Mouse (Mus musculus): ENCODE measurements around the gene Olfr1204. TPM values are rescaled to one million over a fixed set of nuclear protein-coding genes. Genes with fewer than 3 reads are reported as not detected.

Olfr1204 gene
- not detected in 2 replicates for polyA plus RNA-seq (2015; fragmentation: Nextera tagmentation; extraction: Ambion mirVana)

DNA sequence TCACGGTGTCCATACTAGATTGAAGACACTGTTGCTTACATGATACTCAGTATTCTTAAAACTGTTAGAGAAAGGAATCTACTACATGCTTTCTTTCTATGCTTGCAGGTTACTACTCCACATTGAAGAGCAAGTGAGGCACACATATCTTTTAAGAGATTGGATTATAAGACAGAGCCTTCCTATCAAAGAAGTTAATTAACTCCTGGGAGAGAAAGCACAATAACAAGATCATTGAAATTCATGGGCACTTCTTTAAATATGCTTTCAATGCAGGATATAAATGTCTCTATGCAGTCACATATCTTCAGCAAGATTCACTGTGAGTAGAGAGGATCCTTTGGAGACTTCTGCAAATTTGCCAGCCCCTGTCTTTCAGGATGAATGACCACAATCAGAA lies at the start of gene Olfr1204:
Gene Olfr1204, plus strand, starts transcription at position 301 of the 400 bp plus-strand sequence.
- H3K9ac ChIP-seq (ENCODE audit: low read depth, low read length), result no peak within 1 kb of the TSS
- ATAC-seq, result no peak
- H3K4me1 ChIP-seq (ENCODE audit: control insufficient read depth, insufficient read depth, low read length), result no peaks in the 10 kb centered on the region
- H3K4me3 ChIP-seq (ENCODE audit: low read depth, low read length), result no peak within 1 kb of the TSS
- no peak within 1 kb of the TSS for H3K4me2 ChIP-seq (ENCODE audit: low read length)
- H3K27ac ChIP-seq (ENCODE audit: low read length), result no peak within 1 kb of the TSS
- no peaks in the 10 kb centered on the region for H3K36me3 ChIP-seq (ENCODE audit: control insufficient read depth, insufficient read depth, low read length)
- no peaks in the 10 kb centered on the region for H3K27me3 ChIP-seq (ENCODE audit: control insufficient read depth, insufficient read depth, low read depth, low read length)
- WGBS, result 91% methylated on average over 1 of the region's 1 CpGs
- H3K9me3 ChIP-seq (replicated peaks; ENCODE audit: control insufficient read depth, low read length, poor library complexity, severe bottlenecking), result no peaks in the 10 kb centered on the region

DNA sequence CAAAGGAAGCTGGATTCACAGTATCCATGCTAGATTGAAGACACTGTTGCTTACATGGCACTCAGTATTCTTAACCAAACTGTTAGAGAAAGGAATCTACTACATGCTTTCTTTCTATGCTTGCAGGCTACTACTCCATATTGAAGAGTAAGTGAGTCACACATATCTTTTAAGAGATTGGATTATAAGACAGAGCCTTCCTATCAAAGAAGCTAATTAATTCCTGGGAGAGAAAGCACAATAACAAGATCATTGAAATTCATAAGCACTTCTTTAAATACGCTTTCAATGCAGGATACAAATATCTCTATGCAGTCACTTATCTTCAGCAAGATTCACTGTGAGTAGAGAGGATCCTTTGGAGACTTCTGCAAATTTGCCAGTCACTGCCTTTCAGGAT lies 34.9 kb upstream of the Olfr1204 start, which contains the start of gene Olfr1202:
Gene Olfr1202, plus strand, starts transcription at position 301 of the 400 bp plus-strand sequence.
- Histone ChIP-seq H3K9me3 (replicated peaks; ENCODE audit: control insufficient read depth, low read length, poor library complexity, severe bottlenecking) (no peaks in the 10 kb centered on the region), H3K4me3 (ENCODE audit: low read depth, low read length) (no peak within 1 kb of the TSS), H3K27me3 (ENCODE audit: control insufficient read depth, insufficient read depth, low read depth, low read length) (no peaks in the 10 kb centered on the region), H3K9ac (ENCODE audit: low read depth, low read length) (no peak within 1 kb of the TSS), H3K27ac (ENCODE audit: low read length) (no peak within 1 kb of the TSS), H3K36me3 (ENCODE audit: control insufficient read depth, insufficient read depth, low read length) (no peaks in the 10 kb centered on the region), H3K4me1 (ENCODE audit: control insufficient read depth, insufficient read depth, low read length) (no peaks in the 10 kb centered on the region), H3K4me2 (ENCODE audit: low read length) (no peak within 1 kb of the TSS)
- no peak for ATAC-seq
- WGBS, result 80% methylated on average over 1 of the region's 1 CpGs

- Histone ChIP-seq H3K9ac (ENCODE audit: low read depth, low read length) (no peak within 1 kb of the TSS), H3K27me3 (ENCODE audit: control insufficient read depth, insufficient read depth, low read depth, low read length) (no peaks in the 10 kb centered on the region), H3K9me3 (replicated peaks; ENCODE audit: control insufficient read depth, low read length, poor library complexity, severe bottlenecking) (no peaks in the 10 kb centered on the region), H3K36me3 (ENCODE audit: control insufficient read depth, insufficient read depth, low read length) (no peaks in the 10 kb centered on the region), H3K4me1 (ENCODE audit: control insufficient read depth, insufficient read depth, low read length) (no peaks in the 10 kb centered on the region), H3K4me2 (ENCODE audit: low read length) (no peak within 1 kb of the TSS), H3K27ac (ENCODE audit: low read length) (no peak within 1 kb of the TSS), H3K4me3 (ENCODE audit: low read depth, low read length) (no peak within 1 kb of the TSS)
- no peak for ATAC-seq
- WGBS, result 93% methylated on average over 2 of the region's 2 CpGs
Observed at GRCm38 (mm10) chr2:88829437-88829836, 19.7 kb upstream of the Olfr1204 start, which contains the start of gene Olfr1205. TSS of gene Olfr1205 (plus strand) at chr2:88829737.

DNA sequence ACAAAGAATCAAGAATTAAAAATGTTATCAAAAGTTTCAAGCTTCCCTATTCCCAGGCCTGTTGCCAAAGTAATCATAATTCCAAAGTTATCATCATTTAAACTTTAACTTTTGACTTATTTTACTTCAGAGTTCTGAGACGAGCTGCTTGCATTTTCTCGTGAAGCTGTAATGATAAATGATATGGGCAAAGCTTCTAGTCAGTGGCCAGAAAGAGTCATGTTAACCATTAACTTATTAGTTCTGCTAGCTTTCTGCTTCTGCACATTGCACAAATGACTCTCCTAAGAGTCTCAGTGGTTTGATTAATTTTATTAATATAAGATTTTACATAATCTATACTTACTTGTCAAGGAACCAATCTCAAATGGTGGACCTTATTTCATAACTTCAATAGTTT lies 10.6 kb upstream of the Olfr1204 start:
- ATAC-seq, result no peak
- no peaks in the 10 kb centered on the region for H3K4me1 ChIP-seq (ENCODE audit: control insufficient read depth, insufficient read depth, low read length)
- no peak overlapping the region for H3K27ac ChIP-seq (ENCODE audit: low read length)
- H3K27me3 ChIP-seq (ENCODE audit: control insufficient read depth, insufficient read depth, low read depth, low read length), result no peaks in the 10 kb centered on the region
- no peaks in the 10 kb centered on the region for H3K9me3 ChIP-seq (replicated peaks; ENCODE audit: control insufficient read depth, low read length, poor library complexity, severe bottlenecking)
- H3K4me3 ChIP-seq (ENCODE audit: low read depth, low read length), result no peak overlapping the region
- 86% methylated on average over 2 of the region's 2 CpGs for WGBS
- H3K4me2 ChIP-seq (ENCODE audit: low read length), result no peak overlapping the region
- H3K9ac ChIP-seq (ENCODE audit: low read depth, low read length), result no peak overlapping the region
- H3K36me3 ChIP-seq (ENCODE audit: control insufficient read depth, insufficient read depth, low read length), result no peaks in the 10 kb centered on the region

- ATAC-seq, result no peak
- H3K27me3 ChIP-seq (ENCODE audit: control insufficient read depth, insufficient read depth, low read depth, low read length), result no peaks in the 10 kb centered on the region
- WGBS, result 90% methylated on average over 2 of the region's 2 CpGs
- H3K4me3 ChIP-seq (ENCODE audit: low read depth, low read length), result no peak within 1 kb of the TSS
- H3K9ac ChIP-seq (ENCODE audit: low read depth, low read length), result no peak within 1 kb of the TSS
- H3K4me1 ChIP-seq (ENCODE audit: control insufficient read depth, insufficient read depth, low read length), result no peaks in the 10 kb centered on the region
- no peaks in the 10 kb centered on the region for H3K36me3 ChIP-seq (ENCODE audit: control insufficient read depth, insufficient read depth, low read length)
- H3K9me3 ChIP-seq (replicated peaks; ENCODE audit: control insufficient read depth, low read length, poor library complexity, severe bottlenecking), result no peaks in the 10 kb centered on the region
- no peak within 1 kb of the TSS for H3K4me2 ChIP-seq (ENCODE audit: low read length)
- no peak within 1 kb of the TSS for H3K27ac ChIP-seq (ENCODE audit: low read length)
Observed at GRCm38 (mm10) chr2:88862931-88863330, 13.8 kb downstream of the Olfr1204 start, which contains the start of gene Olfr1206. TSS of gene Olfr1206 (plus strand) at chr2:88863231.

DNA sequence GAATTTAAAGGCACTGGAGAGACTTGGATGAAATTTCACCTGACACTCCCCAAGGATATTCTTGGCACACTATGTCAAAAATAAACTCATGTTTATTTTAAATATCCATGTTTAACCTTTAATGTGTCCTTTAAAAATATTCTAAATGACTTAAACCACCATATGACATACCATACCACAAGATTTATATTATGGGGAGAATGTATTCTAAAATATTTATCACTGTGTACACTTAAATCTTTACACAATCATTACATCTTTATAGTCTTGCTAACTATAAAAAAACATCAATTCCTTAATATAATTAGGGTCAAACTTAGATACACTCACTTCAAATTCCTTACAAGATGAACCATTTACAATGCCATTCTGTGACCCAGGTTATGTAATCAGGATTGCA lies 53.1 kb downstream of the Olfr1204 start, which contains the start of gene Olfr1208:
Gene Olfr1208, minus strand, starts transcription at position 101 of the 400 bp plus-strand sequence.
- Histone ChIP-seq H3K4me3 (ENCODE audit: low read depth, low read length) (no peak within 1 kb of the TSS), H3K27me3 (ENCODE audit: control insufficient read depth, insufficient read depth, low read depth, low read length) (no peaks in the 10 kb centered on the region), H3K36me3 (ENCODE audit: control insufficient read depth, insufficient read depth, low read length) (no peaks in the 10 kb centered on the region), H3K27ac (ENCODE audit: low read length) (no peak within 1 kb of the TSS), H3K4me1 (ENCODE audit: control insufficient read depth, insufficient read depth, low read length) (no peaks in the 10 kb centered on the region), H3K4me2 (ENCODE audit: low read length) (no peak within 1 kb of the TSS), H3K9ac (ENCODE audit: low read depth, low read length) (no peak within 1 kb of the TSS), H3K9me3 (replicated peaks; ENCODE audit: control insufficient read depth, low read length, poor library complexity, severe bottlenecking) (no peaks in the 10 kb centered on the region)
- ATAC-seq, result no peak

Other genes with a start within 250 kb of the Olfr1204 start
- not detected in 2 replicates for gene Olfr1191-ps1, start 208.8 kb upstream of the Olfr1204 start, polyA plus RNA-seq (2015; fragmentation: Nextera tagmentation; extraction: Ambion mirVana)
- not detected in 2 replicates for gene Olfr1192-ps1, start 200.8 kb upstream of the Olfr1204 start, polyA plus RNA-seq (2015; fragmentation: Nextera tagmentation; extraction: Ambion mirVana)
- not detected in 2 replicates for gene Olfr1193, start 173.7 kb upstream of the Olfr1204 start, polyA plus RNA-seq (2015; fragmentation: Nextera tagmentation; extraction: Ambion mirVana)
- gene Olfr1195, start 160.1 kb upstream of the Olfr1204 start, polyA plus RNA-seq (2015; fragmentation: Nextera tagmentation; extraction: Ambion mirVana), result not detected in 2 replicates
- not detected in 2 replicates for gene Olfr1196, start 144.7 kb upstream of the Olfr1204 start, polyA plus RNA-seq (2015; fragmentation: Nextera tagmentation; extraction: Ambion mirVana)
- gene Olfr1197, start 116.9 kb upstream of the Olfr1204 start, polyA plus RNA-seq (2015; fragmentation: Nextera tagmentation; extraction: Ambion mirVana), result not detected in 2 replicates
- not detected in 2 replicates for gene Olfr1198, start 97.9 kb upstream of the Olfr1204 start, polyA plus RNA-seq (2015; fragmentation: Nextera tagmentation; extraction: Ambion mirVana)
- not detected in 2 replicates for gene Olfr1199, start 88.8 kb upstream of the Olfr1204 start, polyA plus RNA-seq (2015; fragmentation: Nextera tagmentation; extraction: Ambion mirVana)
- not detected in 2 replicates for gene Olfr1200, start 78.8 kb upstream of the Olfr1204 start, polyA plus RNA-seq (2015; fragmentation: Nextera tagmentation; extraction: Ambion mirVana)
- gene Olfr1201, start 56.3 kb upstream of the Olfr1204 start, polyA plus RNA-seq (2015; fragmentation: Nextera tagmentation; extraction: Ambion mirVana), result not detected in 2 replicates
- gene Olfr1202, start 34.8 kb upstream of the Olfr1204 start, polyA plus RNA-seq (2015; fragmentation: Nextera tagmentation; extraction: Ambion mirVana), result not detected in 2 replicates
- gene Olfr1205, start 19.6 kb upstream of the Olfr1204 start, polyA plus RNA-seq (2015; fragmentation: Nextera tagmentation; extraction: Ambion mirVana), result not detected in 2 replicates
- not detected in 2 replicates for gene Olfr1206, start 13.9 kb downstream of the Olfr1204 start, polyA plus RNA-seq (2015; fragmentation: Nextera tagmentation; extraction: Ambion mirVana)
- not detected in 2 replicates for gene Olfr1208, start 53.0 kb downstream of the Olfr1204 start, polyA plus RNA-seq (2015; fragmentation: Nextera tagmentation; extraction: Ambion mirVana)
- not detected in 2 replicates for gene Olfr1209, start 65.9 kb downstream of the Olfr1204 start, polyA plus RNA-seq (2015; fragmentation: Nextera tagmentation; extraction: Ambion mirVana)
- not detected in 2 replicates for gene Olfr1211, start 88.8 kb downstream of the Olfr1204 start, polyA plus RNA-seq (2015; fragmentation: Nextera tagmentation; extraction: Ambion mirVana)
- gene Olfr1212, start 104.7 kb downstream of the Olfr1204 start, polyA plus RNA-seq (2015; fragmentation: Nextera tagmentation; extraction: Ambion mirVana), result not detected in 2 replicates
- not detected in 2 replicates for gene Gm13762, start 131.0 kb downstream of the Olfr1204 start, polyA plus RNA-seq (2015; fragmentation: Nextera tagmentation; extraction: Ambion mirVana)
- gene Olfr1214, start 143.4 kb downstream of the Olfr1204 start, polyA plus RNA-seq (2015; fragmentation: Nextera tagmentation; extraction: Ambion mirVana), result not detected in 2 replicates
- gene Olfr1215, start 157.7 kb downstream of the Olfr1204 start, polyA plus RNA-seq (2015; fragmentation: Nextera tagmentation; extraction: Ambion mirVana), result not detected in 2 replicates
- gene Olfr1216, start 169.0 kb downstream of the Olfr1204 start, polyA plus RNA-seq (2015; fragmentation: Nextera tagmentation; extraction: Ambion mirVana), result not detected in 2 replicates
- not detected in 2 replicates for gene Olfr1217, start 182.8 kb downstream of the Olfr1204 start, polyA plus RNA-seq (2015; fragmentation: Nextera tagmentation; extraction: Ambion mirVana)
- not detected in 2 replicates for gene Olfr1218, start 211.9 kb downstream of the Olfr1204 start, polyA plus RNA-seq (2015; fragmentation: Nextera tagmentation; extraction: Ambion mirVana)
- gene Olfr1219, start 234.2 kb downstream of the Olfr1204 start, polyA plus RNA-seq (2015; fragmentation: Nextera tagmentation; extraction: Ambion mirVana), result not detected in 2 replicates